Mouse (Mus musculus) thymus, adult 18-20 months (tissue): ENCODE results near the gene Tmem140.

Experiments
- DNase-seq, 2 experiments: peaks; one replicate each; pipeline ENCODE4 v3.0.0; 2022; ENCODE audit warnings: mixed read lengths in 2 of 2

Tmem140 gene

GRCm38 (mm10) chr6:34909631-34910345 is 46.8 kb downstream of the Tmem140 start:
- no peak for DNase-seq

GRCm38 (mm10) chr6:34910371-34911219 is 47.6 kb downstream of the Tmem140 start, which contains the start of gene Wdr91:
Wdr91 (minus strand) TSS chr6:34910876.
- peak; percentile 81 to 82 for DNase-seq

- DNase-seq: no peak
Measured at GRCm38 (mm10) chr6:34913341-34914040, 50.5 kb downstream of the Tmem140 start.

- no peak for DNase-seq
Measured at GRCm38 (mm10) chr6:34914462-34914861, 51.5 kb downstream of the Tmem140 start.

GRCm38 (mm10) chr6:34919146-34919545 is 56.2 kb downstream of the Tmem140 start:
- no peak for DNase-seq

- no peak for DNase-seq
Measured at GRCm38 (mm10) chr6:34919956-34920355, 57.0 kb downstream of the Tmem140 start, which contains the start of gene Stra8. Stra8 (plus strand) TSS chr6:34920163.

GRCm38 (mm10) chr6:34920631-34921030 is 57.7 kb downstream of the Tmem140 start:
- DNase-seq: no peak

GRCm38 (mm10) chr6:34921941-34922340 is 59.0 kb downstream of the Tmem140 start:
- no peak for DNase-seq
